Mouse (Mus musculus) activated CD4-positive, CD25-positive, alpha-beta regulatory T cell, adult 4 months (primary cell): ENCODE results near the gene Klrb1f. TPM values are rescaled to one million over a fixed set of nuclear protein-coding genes. Genes with fewer than 3 reads are reported as not detected.
A peak's percentile ranks its signal among the peaks of the same experiment; 100 is the strongest.
"Not testable (repeated sequence)": the region's sequence is repeated elsewhere in the genome, so short reads cannot be mapped to it uniquely, and the experiment has no call there.

Experiments
- ATAC-seq: one replicate; pipeline ENCODE4 v1.8.0; 2017
- polyA plus RNA-seq, 2 experiments: library from polyadenylated mRNA; unstranded; fragments of 100-300 nt; shearing (Covaris generic); gene quantifications; one replicate each; pipeline ENCODE4 v1.2.1; 2017

Klrb1f gene
- 1 to 10 TPM; 4.8 to 5.5 TPM for polyA plus RNA-seq

GRCm38 (mm10) chr6:129045601-129046000, at the start of gene Klrb1f:
Klrb1f (plus strand) TSS chr6:129045901.
- ATAC-seq, result no peak

DNA sequence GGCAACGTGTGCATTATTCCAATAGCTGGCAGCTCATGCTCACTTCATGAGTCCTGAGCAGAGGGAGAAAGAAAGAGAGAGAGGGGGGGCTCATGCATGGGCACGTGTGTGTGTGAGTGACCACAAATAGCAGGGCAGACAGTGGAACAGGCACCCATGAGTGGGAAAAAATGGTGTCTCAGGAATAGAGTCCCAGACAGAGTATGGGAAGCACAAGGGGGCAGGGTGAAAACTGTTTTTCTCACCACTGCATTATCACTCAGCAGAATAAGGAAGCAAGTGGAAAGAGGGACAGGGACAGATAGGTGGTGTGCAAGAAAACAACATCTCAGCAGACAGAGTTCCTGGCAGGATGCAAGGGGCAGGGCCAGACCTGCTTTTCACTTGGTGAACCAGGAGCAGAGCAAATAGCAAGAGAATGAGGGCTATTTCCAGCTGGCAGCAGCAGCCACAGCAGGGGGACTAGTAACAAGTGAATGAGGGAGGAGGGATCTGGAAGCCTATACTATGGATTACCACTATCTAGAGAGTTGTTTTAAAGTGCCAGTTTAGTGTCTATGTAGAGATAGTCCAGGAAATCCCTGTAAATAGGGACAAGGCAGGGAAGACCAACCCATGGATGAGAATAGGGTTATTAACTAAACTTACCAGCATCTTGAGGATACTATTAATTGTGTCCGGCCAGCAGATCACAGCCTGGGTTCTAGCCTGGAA, 49.5 kb upstream of the Klrb1f start:
- ATAC-seq, result no peak

DNA sequence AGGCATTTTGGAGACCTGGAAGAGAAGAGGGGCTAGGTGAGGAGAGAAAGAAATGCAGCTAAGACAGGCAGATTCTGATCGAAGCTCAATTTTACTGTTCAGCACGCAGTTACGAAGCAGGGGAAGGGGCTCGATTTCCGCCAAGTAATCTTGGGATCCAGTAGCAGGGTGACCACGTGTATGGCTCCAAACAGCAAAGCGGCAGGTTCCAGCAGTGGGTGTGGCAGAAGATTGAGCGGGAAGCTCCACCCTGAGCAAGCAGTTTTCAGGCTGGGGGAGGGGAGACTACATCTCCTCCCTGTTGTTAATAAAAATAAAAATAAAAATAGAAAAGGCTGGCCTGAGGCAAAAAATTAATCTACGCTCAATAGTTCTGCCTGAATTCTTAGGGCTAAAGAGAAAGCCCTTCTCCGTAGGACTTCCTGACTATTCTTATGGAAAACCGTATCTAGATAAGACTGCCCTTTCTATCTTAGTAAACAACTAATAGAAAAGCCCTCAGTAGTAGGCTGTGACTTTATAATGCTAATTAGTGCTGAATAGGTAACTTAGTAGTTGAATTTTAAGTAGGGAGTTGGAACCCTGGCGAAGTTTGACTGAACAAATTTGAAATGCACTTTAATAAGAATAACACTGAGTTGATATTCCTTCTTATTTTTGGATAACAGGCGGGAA, 48.8 kb upstream of the Klrb1f start:
- ATAC-seq, result no peak

GRCm38 (mm10) chr6:129001392-129001791, 44.3 kb upstream of the Klrb1f start:
- no peak for ATAC-seq

- ATAC-seq, result no peak
Measured at GRCm38 (mm10) chr6:129008552-129008951, 37.1 kb upstream of the Klrb1f start.

DNA sequence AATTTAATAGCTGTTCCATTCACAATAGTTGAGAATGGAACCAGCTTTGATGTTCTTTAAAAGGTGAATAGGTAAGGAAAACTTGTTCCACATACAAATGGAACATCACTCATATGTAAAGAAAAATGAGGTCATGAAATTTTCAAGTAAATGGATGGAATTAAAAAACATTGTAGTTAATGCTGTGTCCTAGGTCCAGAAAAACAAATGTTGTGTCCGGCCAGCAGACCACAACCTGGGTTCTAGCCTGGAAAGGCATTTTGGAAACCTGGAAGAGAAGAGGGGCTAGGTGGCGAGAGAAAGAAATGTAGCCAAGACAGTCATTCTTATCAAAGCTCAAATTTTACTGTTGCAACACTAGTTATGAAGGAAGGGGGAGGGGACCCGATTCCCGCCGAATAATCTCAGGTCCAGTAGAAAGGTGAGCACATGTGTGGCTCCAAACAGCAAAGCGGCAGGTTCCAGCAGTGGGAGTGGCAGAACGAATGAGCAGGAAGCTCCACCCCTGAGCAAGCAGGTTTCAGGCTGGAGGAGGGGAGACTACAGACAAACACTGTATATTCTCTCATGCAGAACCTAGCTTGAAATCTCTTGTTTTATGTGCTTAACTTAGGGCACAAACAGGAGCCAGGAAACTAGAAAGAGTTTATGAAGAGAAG, 35.7 kb upstream of the Klrb1f start:
- ATAC-seq, result not testable (repeated sequence)

DNA sequence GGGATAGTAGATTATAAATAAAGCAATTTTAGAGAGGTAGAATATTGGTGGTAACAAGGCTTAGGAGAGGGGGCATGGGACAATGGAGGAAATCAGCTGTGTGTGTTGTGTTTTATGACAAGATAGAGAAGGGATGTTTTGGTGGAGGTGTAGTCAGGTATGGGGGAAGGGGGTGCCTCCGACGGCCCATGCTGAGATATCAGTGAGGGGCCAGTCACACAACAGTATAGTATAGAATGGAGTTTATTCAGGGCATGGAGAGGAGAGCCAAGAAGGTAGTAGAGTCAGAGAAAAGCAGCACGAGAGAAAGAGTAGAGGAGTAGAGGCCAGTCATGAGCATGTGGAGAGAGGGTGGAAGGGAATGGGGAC, 35.2 kb upstream of the Klrb1f start:
- ATAC-seq, result no peak

- not testable (repeated sequence) for ATAC-seq
Measured at GRCm38 (mm10) chr6:129012012-129012411, 33.7 kb upstream of the Klrb1f start.

DNA sequence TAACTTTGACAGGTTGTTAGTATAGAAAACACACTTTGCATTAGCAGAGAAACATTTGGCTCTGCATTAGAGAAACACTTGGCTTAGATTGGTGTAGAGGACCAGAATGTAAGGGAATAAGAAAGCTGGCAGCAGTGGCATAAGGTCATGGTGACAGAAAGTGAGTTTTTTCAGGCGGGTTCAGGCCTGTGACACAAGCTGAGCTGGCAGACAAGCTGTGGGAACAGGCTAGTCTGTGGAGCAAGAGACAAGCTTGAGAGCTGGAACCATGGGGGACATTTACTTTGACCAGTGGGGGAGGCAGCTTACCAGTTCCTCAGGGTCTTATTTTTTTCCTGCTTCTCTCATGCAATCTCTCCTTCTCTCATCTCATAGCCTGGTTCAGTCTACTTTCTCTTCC, 32.7 kb upstream of the Klrb1f start:
- ATAC-seq, result no peak

DNA sequence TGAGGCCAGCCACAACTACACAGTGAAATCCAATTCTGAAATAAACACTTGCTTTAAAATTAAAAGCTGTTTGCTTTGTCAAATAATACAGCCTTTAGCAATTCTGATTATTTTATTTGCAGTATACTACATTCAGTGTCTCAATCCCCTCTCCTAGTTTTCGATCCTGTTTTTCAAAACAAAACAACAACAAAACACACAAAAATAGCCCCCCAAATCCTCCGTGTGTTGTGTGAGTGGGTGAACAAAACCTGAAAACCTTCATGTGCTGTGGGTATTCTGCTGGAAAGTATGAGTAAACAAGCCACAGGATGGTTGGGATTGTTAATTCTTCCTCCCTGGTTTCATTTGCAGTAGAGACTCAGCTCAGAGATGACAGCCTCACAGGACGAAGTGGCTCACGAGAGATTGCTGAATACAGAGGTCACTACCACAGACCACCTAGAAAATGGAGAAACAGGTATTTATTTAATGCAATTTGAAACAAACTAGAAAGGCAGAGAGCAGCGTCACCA, 31.9 kb upstream of the Klrb1f start:
- ATAC-seq, result no peak

DNA sequence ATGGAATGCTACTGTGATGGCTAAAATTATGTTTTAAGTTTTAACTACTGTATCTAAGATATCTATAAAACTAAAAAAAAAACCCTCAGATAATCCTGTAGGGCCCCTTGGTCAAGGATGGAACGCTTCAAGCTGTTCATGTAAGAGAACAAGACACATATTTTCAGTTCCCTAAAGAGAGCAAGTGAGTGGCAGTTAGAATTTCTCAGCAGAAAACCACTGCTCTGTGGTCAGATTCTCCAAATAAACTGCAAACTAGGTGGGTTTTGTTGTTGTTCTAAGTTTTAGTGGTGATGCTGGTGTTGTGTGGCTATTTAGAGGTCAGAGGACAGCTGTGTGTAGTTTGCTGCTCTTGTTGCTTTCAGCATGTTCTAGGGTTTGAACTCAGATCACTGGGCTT, 31.3 kb upstream of the Klrb1f start:
- no peak for ATAC-seq

GRCm38 (mm10) chr6:129027451-129028248, 18.1 kb upstream of the Klrb1f start:
- no peak for ATAC-seq

DNA sequence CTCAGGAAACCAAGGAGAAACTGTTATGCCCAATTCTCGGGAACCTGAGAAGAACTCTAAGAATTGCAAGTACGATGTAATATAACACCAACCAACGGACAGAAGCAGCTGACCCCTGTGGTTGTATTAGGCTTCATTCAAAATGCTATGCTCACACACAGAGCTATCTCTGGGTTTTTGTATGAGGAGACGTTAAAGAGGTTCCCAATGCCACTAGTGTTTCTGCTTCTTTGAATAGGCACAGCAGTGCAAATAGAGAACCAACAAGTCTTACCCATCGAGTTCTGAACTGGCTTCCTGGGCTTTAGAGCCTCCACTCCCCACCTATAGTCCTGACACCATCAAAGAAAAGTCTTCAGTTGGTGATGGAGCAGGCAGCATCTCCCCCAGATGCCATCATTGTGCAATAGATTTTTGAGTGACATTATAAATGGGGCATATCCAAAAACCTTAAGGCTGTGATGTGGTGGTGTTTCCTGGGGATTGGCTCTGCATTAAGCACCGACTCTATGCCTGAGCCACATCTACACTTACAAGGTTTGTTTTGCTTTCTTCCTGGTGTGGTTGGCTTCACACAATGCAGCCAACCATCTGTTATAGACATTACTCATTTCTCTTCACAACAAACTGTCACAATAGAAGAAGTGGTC, 15.4 kb upstream of the Klrb1f start:
- no peak for ATAC-seq

DNA sequence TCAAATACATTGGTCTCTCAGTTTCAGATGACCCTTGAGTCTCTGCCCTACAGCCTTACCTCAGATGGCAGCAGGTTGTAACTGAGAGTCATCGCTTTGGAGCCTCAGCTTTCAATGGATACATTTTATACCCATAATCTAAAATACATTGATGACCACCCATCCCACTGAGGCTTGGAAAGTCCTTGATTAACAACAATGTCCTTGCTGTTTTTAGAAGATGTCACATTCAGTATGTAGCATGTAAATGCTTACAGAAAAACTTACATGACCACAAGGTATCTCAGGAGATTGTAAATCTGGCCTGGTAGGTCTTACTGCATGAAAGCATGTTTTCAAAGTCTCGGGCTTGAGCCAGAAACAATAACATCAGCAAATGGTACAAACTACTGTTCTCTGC, 14.7 kb upstream of the Klrb1f start:
- ATAC-seq, result no peak

- peak; percentile 46 for ATAC-seq
Measured at GRCm38 (mm10) chr6:129033397-129033796, 12.3 kb upstream of the Klrb1f start.

DNA sequence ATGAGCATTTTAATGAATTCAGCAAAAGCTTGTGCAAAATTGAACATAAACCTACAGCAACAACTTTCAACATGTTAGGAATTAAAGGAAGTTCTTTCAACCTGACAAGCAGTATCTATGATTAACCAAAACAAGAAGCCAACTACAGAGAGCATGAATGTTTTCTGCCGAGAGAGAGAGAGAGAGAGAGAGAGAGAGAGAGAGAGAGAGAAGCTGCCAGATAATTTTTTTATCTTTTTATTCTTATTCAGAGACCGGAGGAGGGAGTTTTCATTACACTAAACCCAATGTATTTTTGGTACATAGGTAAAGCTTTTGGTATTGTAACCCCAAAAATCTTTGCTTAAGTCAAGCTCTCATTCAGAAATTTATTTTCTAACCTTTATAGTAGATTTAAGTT, 10.7 kb upstream of the Klrb1f start:
- ATAC-seq, result no peak

DNA sequence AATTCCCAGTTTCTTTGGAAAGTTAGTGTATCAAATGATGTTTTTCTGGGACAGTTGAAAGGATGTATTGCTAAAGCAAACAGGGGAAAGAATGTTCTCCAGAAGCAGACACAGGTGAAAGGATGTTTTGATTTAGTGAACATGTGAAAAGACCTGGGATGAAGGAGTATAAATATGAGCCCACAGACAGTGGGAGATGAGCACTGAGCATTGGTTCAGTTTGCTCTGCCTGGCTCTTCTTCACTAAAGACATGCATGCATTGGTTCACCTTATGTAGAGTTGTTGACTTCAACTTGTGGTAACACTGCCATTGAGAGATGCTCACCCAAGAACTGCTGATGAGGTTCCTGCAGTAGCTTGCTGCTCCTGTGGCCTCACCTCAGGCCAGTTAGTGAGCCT, 9.4 kb upstream of the Klrb1f start:
- no peak for ATAC-seq

- peak; percentile 91 for ATAC-seq
Measured at GRCm38 (mm10) chr6:129036890-129037463, 8.7 kb upstream of the Klrb1f start.

- ATAC-seq, result no peak
Measured at GRCm38 (mm10) chr6:129041470-129041869, 4.2 kb upstream of the Klrb1f start.

DNA sequence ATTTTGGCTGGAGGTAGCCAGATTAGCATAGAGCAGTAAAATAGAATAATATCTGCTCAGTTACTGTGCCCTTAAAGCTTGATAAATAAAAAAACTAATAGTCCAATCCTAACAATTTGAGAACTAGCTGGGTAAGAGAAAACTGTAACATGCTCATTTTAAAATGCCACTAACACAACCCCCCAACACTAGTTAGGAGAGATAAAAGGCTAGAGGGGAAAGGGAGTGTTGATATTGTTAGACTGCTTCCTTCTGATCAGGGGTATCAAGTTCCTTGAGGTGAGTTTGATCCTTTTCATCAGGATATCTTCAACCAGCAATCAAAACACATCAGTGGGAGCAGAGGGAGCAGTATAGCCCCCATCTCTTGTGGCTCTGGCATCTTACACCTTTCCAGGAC, 3.2 kb upstream of the Klrb1f start:
- no peak for ATAC-seq

GRCm38 (mm10) chr6:129048381-129048780, 2.7 kb downstream of the Klrb1f start:
- ATAC-seq, result no peak
